Mouse (Mus musculus) cerebellum, postnatal 4 days (tissue): ENCODE results near the gene Mthfd1l.

ENCODE experiments used
- DNase-seq, 2 experiments: peaks; one replicate each; pipeline ENCODE4 v3.0.0; 2022; ENCODE audit warnings: low spot score in 2 of 2, mixed read lengths in 1 of 2

The Mthfd1l gene

GRCm38 (mm10) chr10:4079643-4080244 is 106.8 kb downstream of the Mthfd1l start:
- DNase-seq: no peak

GRCm38 (mm10) chr10:4083609-4084008 is 110.7 kb downstream of the Mthfd1l start:
- no peak for DNase-seq

GRCm38 (mm10) chr10:4084907-4085306 is 112.0 kb downstream of the Mthfd1l start:
- no peak for DNase-seq

- no peak for DNase-seq
These were observed 112.6 kb downstream of the Mthfd1l start for GRCm38 (mm10) chr10:4085363-4086141.

GRCm38 (mm10) chr10:4087563-4087962 is 114.6 kb downstream of the Mthfd1l start:
- no peak for DNase-seq

GRCm38 (mm10) chr10:4088744-4089414 is 116.0 kb downstream of the Mthfd1l start:
- peak in 1 of 2 experiments; percentile 36 for DNase-seq

- DNase-seq: no peak
These were observed 117.0 kb downstream of the Mthfd1l start for GRCm38 (mm10) chr10:4089885-4090284.

GRCm38 (mm10) chr10:4092990-4093389 is 120.1 kb downstream of the Mthfd1l start:
- DNase-seq: no peak

- DNase-seq: no peak
These were observed 121.3 kb downstream of the Mthfd1l start for GRCm38 (mm10) chr10:4094093-4094817.

- no peak for DNase-seq
These were observed 123.2 kb downstream of the Mthfd1l start for GRCm38 (mm10) chr10:4096151-4096550.

GRCm38 (mm10) chr10:4100007-4100406 is 127.1 kb downstream of the Mthfd1l start:
- DNase-seq: no peak

GRCm38 (mm10) chr10:4105676-4106528 is 133.0 kb downstream of the Mthfd1l start:
- DNase-seq: peak in 1 of 2 experiments; percentile 31

- no peak for DNase-seq
These were observed 134.9 kb downstream of the Mthfd1l start for GRCm38 (mm10) chr10:4107661-4108338.

GRCm38 (mm10) chr10:4108462-4108861 is 135.5 kb downstream of the Mthfd1l start:
- no peak for DNase-seq

- DNase-seq: no peak
These were observed 138.3 kb downstream of the Mthfd1l start for GRCm38 (mm10) chr10:4111095-4111794.

- no peak for DNase-seq
These were observed 138.8 kb downstream of the Mthfd1l start for GRCm38 (mm10) chr10:4111795-4112139.

GRCm38 (mm10) chr10:4112611-4113327 is 139.9 kb downstream of the Mthfd1l start:
- DNase-seq: no peak

GRCm38 (mm10) chr10:4113328-4113658 is 140.4 kb downstream of the Mthfd1l start:
- no peak for DNase-seq

GRCm38 (mm10) chr10:4116653-4117052 is 143.7 kb downstream of the Mthfd1l start:
- DNase-seq: no peak
